Mouse (Mus musculus) urinary bladder, adult 2 months (tissue): Measurements from ENCODE around the gene Fhl1. TPM values are rescaled to one million over a fixed set of nuclear protein-coding genes. Genes with fewer than 3 reads are reported as not detected.
A peak's percentile ranks its signal among the peaks of the same experiment; 100 is the strongest.

Experiments
- DNase-seq: peaks from one replicate; pipeline ENCODE4 v3.0.0; 2022; ENCODE audit warnings: low spot score
- polyA plus RNA-seq: library from polyadenylated mRNA; depleted of rRNA; stranded (reverse); fragments of >200 nt; gene quantifications from 2 replicates; pipeline ENCODE4 v1.2.3, GENCODE M21; 2012; rRNA removed

The Fhl1 gene
- 1,303 and 1,694 TPM in 2 replicates for polyA plus RNA-seq

DNA sequence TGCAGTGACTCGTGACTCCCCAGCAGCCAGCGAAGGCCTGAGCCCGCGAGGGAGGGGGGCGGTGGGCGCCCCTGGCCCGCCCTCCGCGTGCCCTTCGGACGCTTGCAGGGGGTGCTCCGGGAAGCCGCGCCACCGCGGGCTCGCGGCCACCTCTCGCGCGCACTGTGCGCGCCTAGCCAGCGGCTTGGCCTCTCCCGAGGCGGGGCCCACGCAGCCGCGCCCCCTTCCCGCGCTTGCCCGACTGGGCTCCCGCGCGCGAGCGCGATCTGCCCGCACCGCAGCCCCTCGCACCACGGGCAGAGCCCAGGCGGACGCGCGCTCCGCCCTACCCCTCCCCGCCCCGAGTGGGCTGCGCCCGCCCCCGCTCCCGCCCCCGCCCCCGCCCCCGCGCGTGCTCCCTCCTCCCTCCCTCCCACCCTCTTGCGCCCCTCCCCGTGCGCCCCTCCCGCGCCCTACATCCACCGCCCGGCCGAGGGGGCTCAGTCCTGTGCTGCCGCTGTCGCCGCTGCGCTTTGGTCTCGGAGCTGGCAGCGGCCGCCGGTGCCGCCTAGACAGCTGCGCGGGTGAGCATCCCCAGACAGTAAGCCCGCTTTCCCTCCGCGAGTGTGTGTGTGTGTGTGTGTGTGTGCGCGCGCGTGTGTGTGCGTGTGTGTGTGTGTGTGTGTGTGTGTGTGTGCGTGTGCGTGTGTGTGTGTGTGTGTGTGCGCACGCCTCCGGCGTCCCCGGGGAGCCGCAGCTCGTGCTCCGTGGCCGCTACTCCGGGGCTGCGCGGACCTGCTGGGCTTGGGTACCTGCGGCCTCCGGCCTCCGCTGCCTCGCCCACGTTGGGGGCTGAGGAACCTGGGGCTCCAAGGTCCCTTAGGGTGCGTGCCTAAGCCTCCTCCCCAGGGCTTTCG, at the start of gene Fhl1:
Fhl1 (plus strand) TSS at position 482 of the 896 bp plus-strand sequence.
- DNase-seq: peak; percentile 28

DNA sequence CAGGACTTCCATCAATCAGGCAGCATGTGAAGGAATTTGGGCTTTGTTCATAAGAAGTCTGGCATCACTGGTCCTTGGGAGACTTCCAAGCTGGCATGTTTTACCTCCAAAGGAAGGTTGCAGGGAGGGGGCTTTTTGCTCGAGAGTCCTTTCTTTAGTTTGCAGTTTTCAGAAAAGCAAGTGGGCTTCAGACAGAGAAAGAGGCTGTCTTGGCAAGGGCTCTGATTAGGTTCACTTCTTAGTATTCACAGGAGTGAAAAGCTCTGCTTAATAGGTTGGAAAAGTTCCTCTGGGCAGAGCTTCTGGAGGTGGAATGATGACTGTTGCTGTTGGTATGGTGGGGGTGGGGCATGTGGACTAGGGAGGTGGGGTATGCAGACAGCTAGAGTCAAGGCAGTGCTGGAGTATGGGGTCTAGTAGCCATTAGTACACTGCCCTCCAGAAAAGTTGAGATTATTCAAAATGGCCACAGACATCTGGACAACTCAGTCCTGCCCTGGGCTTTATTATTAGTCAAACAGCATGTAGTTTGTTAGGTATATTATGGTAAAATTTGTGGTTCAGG, 49.3 kb upstream of the Fhl1 start:
- no peak for DNase-seq

DNA sequence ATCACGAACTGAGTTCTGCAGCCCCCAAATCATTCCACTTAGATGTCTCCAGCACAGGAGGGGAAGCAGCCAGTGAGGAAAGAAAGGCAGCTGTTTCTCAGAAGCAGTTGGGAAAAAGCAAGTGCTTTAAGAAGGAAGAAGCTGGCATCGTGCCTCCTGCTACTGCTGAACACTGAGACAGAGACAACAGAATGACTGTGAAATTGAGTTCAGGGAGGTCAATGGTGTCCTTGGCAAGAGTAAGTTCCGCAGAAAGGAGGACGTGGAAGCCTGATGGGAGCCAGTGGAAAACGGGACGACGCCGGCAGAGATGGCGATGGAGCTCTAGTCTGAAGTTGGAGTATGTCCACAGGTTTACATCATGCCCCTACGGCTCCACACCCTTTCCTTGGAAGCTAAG, 48.1 kb upstream of the Fhl1 start:
- DNase-seq: no peak

DNA sequence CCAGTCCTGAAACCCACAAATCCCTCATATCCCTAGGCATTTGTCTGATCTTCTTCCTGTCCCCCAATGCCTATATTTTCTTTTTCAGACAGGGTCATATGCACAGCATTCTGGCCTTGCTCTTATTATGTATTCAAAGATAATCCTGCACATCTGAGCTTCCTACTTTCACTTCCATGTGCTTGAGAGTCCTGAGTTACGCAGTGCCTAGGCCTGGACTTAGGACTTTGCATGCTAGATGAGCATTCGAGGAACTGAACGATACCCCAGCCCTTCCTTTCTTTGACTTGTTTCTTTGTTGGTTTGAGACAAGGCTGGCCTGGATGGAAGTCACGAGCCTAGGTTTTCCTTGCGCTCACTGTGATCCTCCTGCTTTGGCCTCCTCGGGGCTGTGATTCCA, 39.0 kb upstream of the Fhl1 start:
- DNase-seq: no peak

DNA sequence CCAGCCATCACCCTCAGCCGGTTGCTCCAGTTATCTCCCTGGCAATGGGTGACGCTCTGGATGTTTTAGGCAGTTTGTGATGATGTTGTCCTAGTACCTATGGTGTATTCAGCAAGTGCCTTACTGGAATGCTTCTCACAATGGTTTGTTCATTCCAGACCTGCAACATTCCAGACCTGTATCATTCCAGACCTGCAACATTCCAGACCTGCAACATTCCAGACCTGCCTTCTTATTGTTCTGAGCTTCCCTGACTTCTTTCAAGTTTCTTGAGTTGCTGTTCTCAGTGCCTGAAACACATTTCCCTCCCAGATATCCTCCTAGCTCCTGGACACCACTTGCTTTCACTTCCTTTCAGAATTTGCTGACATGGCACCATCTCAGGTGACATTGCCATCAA, 37.0 kb upstream of the Fhl1 start:
- DNase-seq: no peak

DNA sequence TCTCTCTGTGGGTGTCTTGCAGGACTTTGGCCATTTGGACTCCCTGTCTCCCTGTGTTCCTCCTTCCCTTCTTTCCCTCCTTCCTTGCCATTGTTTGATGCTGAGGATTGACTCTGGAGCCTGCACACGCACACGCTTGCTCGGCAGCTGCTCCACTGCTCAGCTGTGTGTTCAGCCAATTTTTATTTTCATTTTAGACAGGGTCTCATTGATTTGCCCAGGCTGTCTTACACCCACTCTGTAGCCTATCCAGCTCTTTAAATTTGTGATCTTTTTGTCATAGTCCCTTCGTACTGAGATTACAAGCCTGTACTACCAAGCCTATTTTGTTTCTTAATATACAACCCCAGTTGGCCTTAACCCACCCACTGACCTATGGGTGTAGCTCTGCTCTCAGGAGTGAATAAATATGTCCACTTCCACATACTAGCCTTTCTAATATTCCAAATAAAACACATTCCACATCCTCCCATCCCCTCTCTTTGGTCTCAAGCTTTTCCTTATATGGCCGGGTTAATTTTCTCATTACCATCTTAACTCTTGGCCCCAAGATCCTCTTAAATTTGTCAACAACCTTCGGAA, 34.3 kb upstream of the Fhl1 start:
- DNase-seq: no peak

DNA sequence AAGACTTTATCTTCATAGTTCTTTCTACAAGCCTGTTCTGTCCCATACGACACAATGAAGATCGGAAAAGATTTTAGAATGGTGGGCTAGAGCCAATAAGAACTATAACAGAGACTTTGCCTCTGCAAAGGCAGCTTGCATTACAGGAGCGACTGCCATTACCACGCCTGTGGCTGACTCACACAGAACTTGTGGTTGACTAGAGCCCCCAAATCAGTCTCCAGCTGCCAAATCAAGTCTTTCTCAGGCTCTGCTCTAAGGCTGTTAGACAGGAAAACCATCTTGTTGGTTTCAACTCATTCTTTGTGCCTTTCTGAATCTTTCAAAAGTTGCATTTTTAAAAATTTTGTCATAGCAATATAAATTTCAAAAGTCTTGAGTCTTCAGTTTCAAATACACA, 33.7 kb upstream of the Fhl1 start:
- DNase-seq: no peak

DNA sequence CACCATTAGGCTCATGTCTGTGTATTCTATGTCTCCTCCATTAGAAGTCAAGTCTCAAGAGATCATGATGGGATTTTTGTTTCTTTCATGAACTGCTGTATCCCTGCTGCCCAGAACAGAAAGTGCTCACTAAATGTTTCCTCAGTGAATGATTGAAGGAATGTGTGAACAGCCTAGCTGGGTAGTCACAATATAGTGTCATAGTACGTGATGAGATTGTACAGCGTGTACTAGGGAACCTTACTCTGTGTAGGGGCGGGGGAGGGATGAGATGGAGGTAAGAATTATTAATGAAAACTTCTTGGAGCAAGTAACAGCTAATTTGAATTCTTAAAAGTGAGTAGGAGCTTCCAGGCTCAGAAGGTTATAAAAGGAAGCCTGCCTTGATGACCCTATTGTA, 30.3 kb upstream of the Fhl1 start:
- DNase-seq: no peak

DNA sequence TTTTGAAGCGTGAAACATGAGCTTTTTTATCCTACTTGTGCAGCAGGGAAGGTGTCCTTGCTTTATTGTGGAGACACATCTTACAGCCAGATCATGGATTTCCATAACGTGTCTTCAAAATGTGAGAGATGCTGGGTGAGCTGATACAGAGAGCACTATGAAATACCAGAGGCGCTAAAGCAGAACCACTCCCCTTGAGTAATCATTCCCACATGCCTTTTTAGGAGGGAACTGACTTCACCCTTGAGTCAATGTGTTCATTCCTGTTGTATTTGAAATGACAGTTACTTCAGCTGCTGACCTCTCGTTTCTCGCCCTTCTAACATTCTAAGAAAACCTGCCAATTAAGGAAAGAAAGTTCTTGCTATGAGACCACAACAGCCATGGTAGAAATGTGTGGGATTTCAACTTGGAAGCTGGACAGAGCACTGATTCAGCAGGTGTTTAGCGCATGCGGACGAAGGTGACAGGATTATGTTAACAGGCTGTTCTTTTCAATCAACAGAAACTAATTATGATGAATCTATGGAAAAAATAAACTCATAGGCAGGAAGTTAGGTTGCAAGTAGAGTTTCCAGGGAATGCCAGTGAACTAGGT, 27.5 kb upstream of the Fhl1 start:
- DNase-seq: no peak

DNA sequence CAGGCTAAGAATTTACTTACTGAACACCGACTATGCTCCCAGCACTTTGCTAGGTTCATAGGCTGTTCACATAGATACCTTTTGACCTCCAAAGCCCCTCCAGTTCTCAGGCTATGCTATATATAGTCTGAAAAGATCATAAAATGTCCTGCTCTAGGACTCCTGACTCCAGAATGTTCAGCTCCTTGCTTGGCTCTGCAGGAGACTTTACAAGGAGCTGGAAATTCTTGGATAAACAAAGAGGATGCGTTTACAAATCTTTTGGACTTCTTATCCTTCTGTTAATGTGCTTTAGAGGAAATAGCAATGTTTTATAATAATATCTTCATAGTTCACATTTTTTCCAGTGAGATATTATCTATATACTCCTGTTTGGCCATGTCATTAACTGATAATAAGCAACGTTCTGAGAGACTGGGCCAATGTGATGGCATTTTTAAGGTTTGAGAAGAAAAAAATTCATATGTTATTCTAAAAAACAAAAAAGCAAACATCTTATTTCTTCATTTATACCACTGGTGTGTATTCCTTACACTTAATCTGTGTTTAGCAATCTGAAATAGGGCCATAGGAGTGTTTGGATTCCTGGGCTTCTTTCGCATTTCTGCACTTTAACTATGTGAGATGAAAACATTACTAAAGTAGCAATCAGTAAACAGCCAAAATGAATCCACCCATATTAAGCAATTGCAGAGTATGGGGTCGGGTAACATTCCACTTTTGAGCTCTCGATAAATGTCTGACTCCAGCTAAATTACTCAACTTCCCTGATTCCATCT, 22.8 kb upstream of the Fhl1 start:
- no peak for DNase-seq

DNA sequence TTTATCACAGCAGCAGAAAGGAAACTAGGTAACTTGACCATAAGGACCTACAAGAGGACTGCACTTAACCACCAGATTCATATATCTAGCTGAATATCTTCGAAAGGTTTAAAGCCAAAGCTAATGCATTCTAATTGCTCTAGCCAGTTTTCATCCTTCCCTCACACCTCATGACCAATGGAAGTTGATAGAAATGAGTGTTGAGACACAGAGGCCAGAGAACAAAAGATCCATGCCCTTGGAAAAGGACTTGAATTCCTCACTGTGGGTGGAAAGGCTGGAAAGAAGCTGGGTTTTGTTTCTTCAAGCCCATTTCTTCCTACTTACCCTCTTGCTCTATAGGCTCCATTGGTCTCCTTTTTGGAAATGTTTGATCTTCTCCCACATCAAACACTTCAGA, 21.1 kb upstream of the Fhl1 start:
- no peak for DNase-seq

DNA sequence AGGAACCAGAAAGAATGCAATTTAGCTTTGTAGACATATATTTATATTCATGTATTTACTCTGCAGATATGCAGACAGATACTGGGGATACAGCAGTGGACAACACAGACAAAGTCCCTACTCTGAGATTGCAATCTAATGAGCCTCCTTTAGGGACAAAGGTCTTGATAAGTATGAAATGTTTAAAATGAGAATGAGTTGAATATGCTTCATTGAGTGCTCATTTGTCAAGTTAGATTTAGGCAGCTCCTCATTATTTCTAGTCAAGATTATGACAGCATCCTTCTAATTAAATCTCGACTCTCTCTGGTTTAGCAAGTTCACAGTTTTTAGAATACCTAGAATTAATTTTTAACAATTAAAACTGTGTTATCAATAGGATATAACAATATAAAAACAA, 18.9 kb upstream of the Fhl1 start:
- no peak for DNase-seq

DNA sequence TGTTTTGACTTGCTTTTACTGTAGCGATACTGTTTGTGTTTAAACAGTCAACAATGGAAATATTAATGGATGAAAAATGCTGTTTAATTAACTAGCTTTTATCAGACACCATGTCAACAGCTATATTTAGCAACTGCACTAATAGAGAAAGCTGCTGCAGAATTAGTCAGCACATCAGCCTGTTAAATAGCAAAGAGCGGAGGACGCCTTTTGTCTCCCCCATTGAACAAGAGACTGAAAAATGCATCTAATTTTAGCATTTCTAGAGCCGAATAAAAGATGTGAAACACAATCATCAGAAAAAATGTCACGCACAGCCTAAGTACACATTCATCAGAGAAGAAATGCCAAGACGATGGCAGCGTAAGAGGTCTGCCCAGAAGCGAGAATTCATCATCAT, 9.0 kb upstream of the Fhl1 start:
- no peak for DNase-seq

DNA sequence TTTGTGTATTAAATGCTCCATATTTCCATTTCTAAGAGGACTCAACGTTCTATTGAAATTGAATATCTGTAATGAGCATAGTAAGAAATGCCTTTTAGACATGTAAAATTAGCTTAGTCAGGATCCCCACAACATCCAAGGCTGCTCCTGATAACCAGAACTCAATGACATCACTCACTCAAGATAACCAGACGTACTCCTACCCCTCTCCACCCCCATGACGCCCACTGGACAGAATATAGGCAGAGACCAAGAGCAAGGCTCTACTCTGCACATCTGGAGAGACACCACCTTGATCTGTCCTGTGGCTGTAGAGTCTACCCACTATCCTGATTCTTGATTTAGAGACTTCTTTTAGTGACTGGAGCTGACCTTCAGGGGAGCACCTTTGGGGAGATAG, 3.1 kb upstream of the Fhl1 start:
- DNase-seq: no peak

DNA sequence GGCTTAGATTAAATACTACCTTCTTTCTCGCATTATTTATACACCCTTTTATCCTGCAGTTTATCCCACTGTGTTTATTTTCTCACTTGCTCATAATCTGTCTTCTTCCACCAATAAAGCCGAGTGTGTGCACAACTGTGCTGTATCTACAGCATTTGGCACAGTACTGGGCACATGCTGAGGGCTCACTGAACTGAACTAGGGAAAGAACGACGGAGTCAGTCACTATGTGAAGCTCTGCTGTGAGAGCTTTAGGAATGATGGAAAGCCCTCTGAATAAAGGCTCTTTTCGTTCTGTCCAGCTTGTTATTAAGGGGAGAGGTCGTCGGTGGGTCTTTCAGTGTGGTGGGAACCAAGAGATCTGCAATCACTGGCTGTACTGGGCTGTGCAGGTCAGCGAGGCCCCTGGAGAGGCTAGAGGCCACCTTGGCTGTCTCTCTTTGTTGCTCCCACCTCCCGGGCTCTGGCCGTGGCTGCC, 720 bp upstream of the Fhl1 start:
- no peak for DNase-seq

DNA sequence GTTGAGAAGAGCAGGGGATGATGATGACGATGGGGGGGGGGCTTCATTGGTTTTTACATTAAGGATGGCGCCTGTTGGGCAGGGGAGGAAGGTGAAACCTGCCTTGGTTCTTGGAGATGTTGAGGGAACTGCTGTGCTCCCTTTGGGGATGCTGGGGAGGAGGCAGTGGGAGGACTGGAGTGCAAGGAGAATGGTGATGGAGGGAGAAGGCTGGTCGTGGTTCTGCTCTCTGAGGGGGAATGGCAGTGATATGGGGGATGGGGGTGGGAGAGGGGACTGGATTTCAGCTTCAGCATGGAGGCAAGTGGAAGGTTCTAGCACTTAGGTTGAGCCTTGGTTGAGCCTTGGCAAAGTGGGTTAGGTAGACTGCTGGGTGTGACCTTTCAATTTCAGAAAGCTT, 814 bp downstream of the Fhl1 start:
- DNase-seq: no peak

DNA sequence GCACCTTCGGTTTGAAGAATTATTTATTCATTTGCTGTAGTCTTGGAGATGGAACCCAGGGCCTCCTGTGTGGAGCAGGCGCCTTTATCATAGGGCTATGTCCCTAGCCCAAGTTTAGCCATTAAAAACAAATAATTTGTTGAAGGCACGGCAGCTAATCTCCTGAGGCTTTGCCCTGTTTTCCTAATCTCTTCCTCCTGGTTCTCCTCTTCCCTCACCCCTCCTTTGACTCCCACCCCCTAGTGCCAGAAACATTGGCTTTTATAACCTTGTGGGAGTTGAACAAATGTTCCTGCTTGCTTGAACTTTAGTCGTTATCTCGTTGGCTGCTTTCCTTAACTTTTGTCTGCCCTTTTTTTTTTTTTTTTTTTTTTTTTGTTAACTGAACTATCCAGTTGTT, 2.8 kb downstream of the Fhl1 start:
- no peak for DNase-seq

DNA sequence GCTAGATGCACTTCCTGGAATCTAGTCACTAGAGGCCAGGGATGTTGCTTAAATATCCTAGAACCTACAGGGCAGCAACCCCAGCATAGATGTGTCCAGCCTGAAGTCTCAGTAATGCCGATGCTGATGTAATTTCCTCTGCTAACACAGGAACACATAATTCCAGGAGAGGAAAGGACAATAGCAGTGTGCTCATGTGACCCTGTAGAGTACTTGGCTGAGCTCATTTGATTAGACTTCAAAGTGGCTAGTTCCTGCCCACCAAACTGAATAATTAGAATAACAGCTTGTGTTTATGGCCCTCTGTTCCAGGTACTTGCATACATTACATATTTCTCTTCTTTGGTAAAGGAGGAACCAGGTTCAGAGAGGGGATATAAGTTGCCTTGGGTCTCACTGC, 4.6 kb downstream of the Fhl1 start:
- DNase-seq: no peak

DNA sequence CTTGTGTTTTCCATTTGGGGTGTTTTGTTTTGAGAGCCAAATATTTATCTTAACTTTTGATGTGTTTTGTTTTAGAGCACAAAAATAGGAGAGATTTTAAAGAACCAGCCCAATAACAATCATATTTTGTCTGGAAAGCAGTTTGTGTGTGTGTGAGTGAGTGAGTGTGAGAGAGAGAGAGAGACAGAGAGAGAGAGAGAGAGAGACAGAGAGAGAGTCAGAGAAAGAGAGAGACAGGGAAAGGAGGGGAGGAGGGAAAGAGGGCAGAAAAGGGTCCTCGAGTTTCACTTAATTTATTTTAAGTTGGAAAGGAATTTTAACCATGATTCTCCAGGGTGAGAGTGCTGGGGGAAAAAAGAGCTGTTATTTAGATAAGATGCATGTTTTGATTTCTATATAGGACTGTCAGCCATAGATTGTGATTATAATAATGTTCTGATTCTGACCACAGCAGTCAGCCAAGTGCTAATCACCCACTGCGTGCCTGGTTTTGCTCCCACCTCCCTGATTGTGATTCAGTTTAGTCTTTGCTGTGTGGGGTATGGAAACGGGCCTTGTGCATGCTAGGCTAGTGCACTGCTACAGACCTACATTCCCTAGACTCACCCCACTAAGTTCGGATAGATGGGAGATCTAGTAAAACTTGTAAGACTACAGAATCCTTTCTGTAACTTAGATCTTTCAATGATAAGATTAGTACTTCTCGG, 6.4 kb downstream of the Fhl1 start:
- no peak for DNase-seq

DNA sequence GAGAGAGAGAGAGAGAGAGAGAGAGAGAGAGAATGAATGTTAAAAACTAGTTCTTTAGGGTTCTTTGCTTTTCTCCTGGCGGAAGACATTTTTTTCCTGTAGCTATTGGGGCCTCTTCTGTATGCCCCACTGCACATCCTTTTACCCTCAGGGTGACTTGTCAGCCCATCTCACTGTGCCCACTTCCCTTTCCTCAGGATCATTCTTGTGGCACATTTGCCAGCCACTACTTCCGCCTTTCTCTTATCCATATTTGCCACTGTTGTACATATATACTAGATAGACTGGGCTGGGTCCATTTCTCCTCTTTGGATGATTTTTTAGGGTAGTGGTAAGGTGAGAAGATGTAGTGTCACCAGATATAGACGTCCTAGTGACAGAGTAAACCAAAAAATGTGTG, 9.8 kb downstream of the Fhl1 start:
- DNase-seq: no peak

DNA sequence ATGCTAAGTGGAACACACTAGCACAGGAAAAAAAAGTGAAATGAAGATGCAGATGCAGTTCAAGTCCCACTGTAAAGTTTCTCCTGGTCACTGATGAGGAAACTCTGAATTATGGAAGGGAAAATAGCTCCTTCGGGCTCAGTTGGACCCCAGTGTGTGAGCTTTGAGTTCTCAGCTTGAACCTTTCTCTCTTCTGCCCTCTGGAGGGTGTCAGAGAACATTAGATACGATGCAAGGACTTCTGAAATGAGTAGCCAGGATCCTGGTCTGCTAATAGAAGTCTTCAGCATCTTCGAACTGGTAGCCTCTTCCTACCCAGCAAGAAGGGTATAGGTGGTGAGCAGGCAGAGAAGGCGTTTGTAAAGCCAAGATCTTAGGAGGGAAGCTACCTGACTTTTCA, 19.9 kb downstream of the Fhl1 start:
- no peak for DNase-seq
